Mouse (Mus musculus) liver, embryonic 11.5 days (tissue): Measurements from ENCODE around the gene Zfp867. TPM values are rescaled to one million over a fixed set of nuclear protein-coding genes. Genes with fewer than 3 reads are reported as not detected.
A peak's percentile ranks its signal among the peaks of the same experiment; 100 is the strongest.

Experiments
- ATAC-seq: fragments of 200-750 bp; cut with Nextera tagmentation; replicated peaks from 2 replicates; pipeline ENCODE4 v1.8.0; 2017; ENCODE audit warnings: moderate number of reproducible peaks, mild to moderate bottlenecking, moderate TSS enrichment, moderate library complexity; ENCODE audit not compliant: low FRiP score
- DNase-seq: peaks from one replicate; pipeline ENCODE4 v3.0.0-alpha.2; 2017; ENCODE audit warnings: low spot score
- H3K27ac ChIP-seq: fragments of 300-500 bp; sonication (generic); 2 replicates; pipeline ENCODE4 v1.5.1; 2014; ENCODE audit warnings: mild to moderate bottlenecking, low read depth, low read length, control low read depth
- H3K27me3 ChIP-seq: fragments of 300-500 bp; sonication (generic); replicated peaks from 2 replicates; pipeline ENCODE4 v1.6.1; 2014; ENCODE audit warnings: low read length, mixed read lengths; ENCODE audit not compliant: control insufficient read depth, insufficient read depth
- H3K36me3 ChIP-seq: fragments of 300-500 bp; sonication (generic); 2 replicates; pipeline ENCODE4 v1.6.1; 2014; ENCODE audit warnings: mild to moderate bottlenecking, low read length, moderate library complexity, mixed read lengths; ENCODE audit not compliant: control insufficient read depth, insufficient read depth
- H3K4me1 ChIP-seq: fragments of 300-500 bp; sonication (generic); replicated peaks from 2 replicates; pipeline ENCODE4 v1.6.1; 2014; ENCODE audit warnings: low read length, mixed read lengths; ENCODE audit not compliant: control insufficient read depth, insufficient read depth
- H3K4me2 ChIP-seq: fragments of 300-500 bp; sonication (generic); 2 replicates; pipeline ENCODE4 v1.6.1; 2014; ENCODE audit warnings: mild to moderate bottlenecking, control low read depth, moderate library complexity
- H3K4me3 ChIP-seq: fragments of 300-500 bp; sonication (generic); 2 replicates; pipeline ENCODE4 v1.5.1; 2014; ENCODE audit warnings: low read depth, low read length, control low read depth
- H3K9ac ChIP-seq: fragments of 300-500 bp; sonication (generic); 2 replicates; pipeline ENCODE4 v1.6.1; 2014; ENCODE audit warnings: low read depth, low read length, control low read depth
- H3K9me3 ChIP-seq: fragments of 300-500 bp; sonication (generic); 2 replicates; pipeline ENCODE4 v1.6.1; 2016; ENCODE audit warnings: low read length, inconsistent platforms, mixed read lengths; ENCODE audit not compliant: control insufficient read depth
- WGBS: fragments of 180-500 bp; shearing (Covaris S2); extraction: QIAGEN DNeasy Blood & Tissue Kit; methylation state at CpG from one replicate; pipeline ENCODE4 v1.1.7; 2014; 5-methylcytosine and 5-hydroxymethylcytosine counted together
- polyA plus RNA-seq: library from polyadenylated mRNA; unstranded; fragments of >200 nt; fragmentation: Nextera tagmentation; extraction: Ambion mirVana; gene quantifications from 2 replicates; pipeline ENCODE4 v1.2.1, GENCODE M21; 2014

Zfp867 gene
- polyA plus RNA-seq, 1 experiment from 2014 or later = 3.6 TPM

DNA sequence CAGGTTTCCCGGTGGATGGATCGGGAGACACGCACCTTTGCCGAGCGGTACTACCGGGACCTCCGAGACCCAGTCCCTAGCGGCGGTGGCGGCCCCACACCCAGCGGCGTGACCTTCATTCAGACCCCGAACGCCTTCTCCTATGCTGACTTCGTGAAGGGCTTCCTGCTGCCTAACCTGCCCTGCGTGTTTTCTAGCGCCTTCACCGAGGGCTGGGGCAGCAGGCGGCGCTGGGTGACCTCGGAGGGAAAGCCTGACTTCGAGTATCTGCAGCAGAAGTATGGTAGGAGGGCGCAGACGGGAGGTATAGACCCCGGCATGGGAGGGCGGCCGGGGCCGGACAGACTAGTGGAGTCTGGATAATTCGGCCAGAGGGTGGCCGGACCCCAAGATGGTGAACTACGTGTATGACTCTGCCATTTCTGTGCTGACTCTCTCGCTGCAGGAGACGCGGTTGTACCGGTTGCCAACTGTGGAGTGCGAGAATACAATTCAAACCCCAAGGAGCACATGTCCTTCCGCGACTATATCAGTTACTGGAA, 22.0 kb downstream of the Zfp867 start:
- peak overlapping the region; percentile 96 for H3K4me2 ChIP-seq
- WGBS = under 1% methylated on average over 38 of the region's 38 CpGs
- H3K4me1 ChIP-seq = peaks cover 17% of the 10 kb centered on the region
- peak overlapping the region; percentile 92 for H3K9ac ChIP-seq
- ATAC-seq (peak; percentile 69), DNase-seq (no peak)
- no peaks in the 10 kb centered on the region for H3K27me3 ChIP-seq
- H3K27ac ChIP-seq = peak overlapping the region; percentile 71
- H3K36me3 ChIP-seq = peaks cover 22% of the 10 kb centered on the region
- H3K4me3 ChIP-seq = peak overlapping the region; percentile 92
- H3K9me3 ChIP-seq = no peaks in the 10 kb centered on the region

DNA sequence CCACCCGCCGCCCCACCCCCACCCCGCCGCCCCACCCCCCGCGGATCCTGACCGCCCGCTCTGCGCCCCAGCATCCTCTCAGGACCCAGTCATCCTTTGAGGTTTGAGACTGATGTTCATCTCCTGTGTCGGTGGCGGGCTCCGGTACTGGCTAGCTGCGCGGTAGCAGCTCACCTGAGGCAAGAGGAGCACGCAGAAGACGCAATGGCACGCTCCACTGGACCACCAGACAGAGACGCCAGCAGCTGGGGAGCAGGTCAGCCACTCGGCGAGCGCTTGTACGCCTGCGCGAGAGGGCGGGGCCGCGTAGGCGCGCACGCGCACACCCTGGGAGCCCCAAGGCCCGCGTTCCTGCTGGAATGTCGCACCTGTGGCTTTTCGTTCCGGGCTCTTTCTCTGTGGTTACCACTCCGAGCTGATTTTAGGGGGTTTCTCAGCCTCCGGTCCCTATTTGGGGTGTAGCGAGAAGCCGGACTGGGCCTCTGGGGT, 22.5 kb downstream of the Zfp867 start, which contains the start of gene Jmjd4:
Gene Jmjd4, plus strand, starts transcription at position 305 of the 489 bp plus-strand sequence.
- H3K9ac ChIP-seq = peak within 1 kb of the TSS; percentile 92
- WGBS = under 1% methylated on average over 34 of the region's 40 CpGs
- H3K4me2 ChIP-seq = peak within 1 kb of the TSS; percentile 96
- peak within 1 kb of the TSS; percentile 92 for H3K4me3 ChIP-seq
- peak within 1 kb of the TSS; percentile 71 for H3K27ac ChIP-seq
- H3K4me1 ChIP-seq = peaks cover 17% of the 10 kb centered on the region
- H3K36me3 ChIP-seq = peaks cover 17% of the 10 kb centered on the region
- H3K27me3 ChIP-seq = no peaks in the 10 kb centered on the region
- peak; percentile 91 for DNase-seq
- no peaks in the 10 kb centered on the region for H3K9me3 ChIP-seq
- peak; percentile 95 for ATAC-seq

DNA sequence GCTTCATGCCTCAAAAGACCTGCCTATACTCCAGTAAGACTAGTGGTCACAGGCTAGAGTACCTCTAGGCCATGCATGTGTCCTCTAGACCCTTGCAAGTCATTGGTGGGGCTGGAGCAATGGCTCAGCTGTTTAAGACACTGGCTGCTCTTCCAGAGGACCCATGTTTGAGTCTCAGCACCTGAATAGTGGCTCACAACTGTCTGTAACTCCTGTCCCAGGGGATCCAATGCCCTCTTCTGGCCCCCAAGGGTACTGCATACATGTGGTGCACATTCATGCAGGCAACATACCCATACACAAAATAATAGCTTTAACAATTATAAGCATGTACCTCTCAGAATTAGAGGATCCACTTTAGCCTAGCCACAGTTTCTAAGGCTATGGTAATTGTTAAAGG, 29.2 kb downstream of the Zfp867 start:
- Histone ChIP-seq H3K9me3 (no peaks in the 10 kb centered on the region), H3K36me3 (no peaks in the 10 kb centered on the region; the same call in 1 of the 2 replicates), H3K4me3 (no peak overlapping the region), H3K27me3 (no peaks in the 10 kb centered on the region), H3K4me1 (no peaks in the 10 kb centered on the region; the same call in 1 of the 2 replicates), H3K4me2 (no peak overlapping the region), H3K9ac (no peak overlapping the region), H3K27ac (no peak overlapping the region)
- DNase-seq (no peak), ATAC-seq (no peak)

DNA sequence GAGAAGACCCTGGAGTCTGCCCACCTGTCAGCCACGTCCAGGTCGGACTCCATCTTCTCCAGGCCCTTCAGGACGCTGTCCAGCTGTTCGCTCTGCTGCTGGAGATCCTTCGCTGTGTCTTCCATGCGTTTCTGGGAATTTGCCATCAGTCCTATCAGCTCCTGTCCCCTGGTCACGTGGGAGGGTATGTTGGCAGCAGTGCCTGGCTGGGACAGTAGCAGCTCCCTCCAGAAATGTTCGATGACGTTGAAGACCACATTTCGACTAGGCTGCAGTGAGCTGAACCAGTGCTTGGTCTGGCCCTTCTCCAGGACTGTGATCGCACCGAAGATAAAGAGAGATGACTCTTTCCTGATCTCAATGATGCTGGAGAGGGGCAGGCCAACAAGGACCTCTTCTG, 34.3 kb downstream of the Zfp867 start:
- no peak for ATAC-seq
- DNase-seq = no peak
- H3K9ac ChIP-seq = no peak overlapping the region
- H3K27ac ChIP-seq = no peak overlapping the region
- no peak overlapping the region for H3K4me2 ChIP-seq
- H3K4me1 ChIP-seq = no peaks in the 10 kb centered on the region
- no peaks in the 10 kb centered on the region for H3K27me3 ChIP-seq
- WGBS = 92% methylated on average over 12 of the region's 12 CpGs
- no peak overlapping the region for H3K4me3 ChIP-seq
- no peaks in the 10 kb centered on the region for H3K9me3 ChIP-seq
- peaks cover 10% of the 10 kb centered on the region; the same call in 1 of the 2 replicates for H3K36me3 ChIP-seq

DNA sequence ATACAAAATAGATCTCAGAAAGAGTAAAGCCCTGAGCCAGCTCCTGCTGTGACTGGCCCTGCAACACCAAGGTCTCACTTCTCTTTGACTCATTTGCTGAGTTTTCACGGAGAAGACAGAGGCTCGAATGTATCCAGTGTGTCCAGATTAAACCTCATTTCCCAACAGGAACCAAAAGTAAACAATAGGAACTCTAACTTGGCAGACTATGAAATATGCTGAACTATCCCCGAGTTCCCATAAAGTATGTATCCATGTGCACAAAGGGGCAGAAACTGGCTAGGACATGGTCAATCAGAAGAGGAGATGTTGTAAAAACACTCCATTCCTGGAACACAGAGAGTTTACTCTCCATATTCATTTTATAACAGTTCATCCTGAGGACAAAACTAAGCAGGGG, 40.0 kb downstream of the Zfp867 start:
- DNase-seq (no peak), ATAC-seq (no peak)
- Histone ChIP-seq H3K9me3 (no peaks in the 10 kb centered on the region), H3K27ac (no peak overlapping the region), H3K4me1 (no peaks in the 10 kb centered on the region), H3K4me2 (no peak overlapping the region), H3K36me3 (peaks cover 13% of the 10 kb centered on the region; the same call in 1 of the 2 replicates), H3K9ac (no peak overlapping the region), H3K27me3 (no peaks in the 10 kb centered on the region), H3K4me3 (no peak overlapping the region)
- WGBS = 68% methylated on average over 3 of the region's 3 CpGs

DNA sequence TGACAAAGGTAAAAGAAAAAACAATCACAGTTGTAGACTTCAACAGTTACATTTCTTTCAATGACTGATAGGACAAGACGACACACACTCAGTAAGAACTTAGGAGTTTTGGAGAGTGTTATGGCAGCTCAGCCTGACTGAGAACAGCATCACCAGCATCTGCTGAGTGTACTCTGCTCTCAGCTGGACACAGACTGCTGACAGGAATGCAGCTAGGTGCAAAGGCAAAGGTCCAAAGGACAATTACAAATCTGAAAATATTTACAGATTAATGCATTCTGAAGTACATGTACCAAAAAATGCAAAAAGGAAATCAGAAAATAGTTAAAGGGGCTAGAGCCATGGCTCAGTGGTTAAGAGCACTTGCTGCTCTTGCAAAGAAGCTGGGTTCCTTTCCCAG, 42.3 kb downstream of the Zfp867 start:
- DNase-seq = no peak
- no peak overlapping the region for H3K4me2 ChIP-seq
- H3K27me3 ChIP-seq = no peaks in the 10 kb centered on the region
- H3K9ac ChIP-seq = no peak overlapping the region
- no peak overlapping the region for H3K27ac ChIP-seq
- no peaks in the 10 kb centered on the region for H3K4me1 ChIP-seq
- WGBS = 77% methylated on average over 1 of the region's 1 CpGs
- no peak for ATAC-seq
- no peak overlapping the region for H3K4me3 ChIP-seq
- H3K9me3 ChIP-seq = no peaks in the 10 kb centered on the region
- H3K36me3 ChIP-seq = peaks cover 7% of the 10 kb centered on the region; the same call in 1 of the 2 replicates

DNA sequence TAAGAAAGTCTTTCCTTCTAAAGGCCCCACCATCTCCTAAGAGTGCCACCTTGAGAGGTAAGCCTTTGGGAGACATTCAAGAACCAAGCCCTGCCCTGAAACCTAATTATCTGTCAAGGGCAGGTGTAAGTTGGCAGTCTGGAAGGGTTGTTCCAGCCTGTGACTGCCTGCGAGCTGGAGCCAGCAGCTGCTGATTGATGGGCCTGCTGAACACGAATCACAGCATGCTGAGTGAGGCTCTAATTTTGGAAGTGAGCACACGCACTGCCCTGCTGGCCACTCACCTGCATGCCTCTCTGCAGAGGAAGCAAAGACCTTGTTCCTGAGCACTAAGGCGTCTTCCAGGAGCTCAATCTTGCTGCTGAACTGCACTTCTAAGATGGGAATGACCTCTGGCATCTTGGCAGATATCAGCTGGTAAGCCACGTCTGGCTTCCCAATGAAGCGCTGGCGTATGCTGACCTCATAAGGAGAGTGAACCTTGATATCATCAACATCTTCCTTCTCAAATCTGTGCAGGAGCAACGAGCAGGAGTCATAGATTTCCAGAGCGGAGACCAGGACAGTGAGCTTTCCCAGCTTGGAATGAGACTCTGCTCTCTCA, 44.1 kb downstream of the Zfp867 start:
- H3K4me1 ChIP-seq = no peaks in the 10 kb centered on the region
- WGBS = 80% methylated on average over 9 of the region's 9 CpGs
- no peak overlapping the region for H3K4me2 ChIP-seq
- H3K36me3 ChIP-seq = peaks cover 7% of the 10 kb centered on the region; the same call in 1 of the 2 replicates
- no peak overlapping the region for H3K9ac ChIP-seq
- H3K4me3 ChIP-seq = no peak overlapping the region
- ATAC-seq (no peak), DNase-seq (no peak)
- H3K9me3 ChIP-seq = no peaks in the 10 kb centered on the region
- no peaks in the 10 kb centered on the region for H3K27me3 ChIP-seq
- H3K27ac ChIP-seq = no peak overlapping the region

DNA sequence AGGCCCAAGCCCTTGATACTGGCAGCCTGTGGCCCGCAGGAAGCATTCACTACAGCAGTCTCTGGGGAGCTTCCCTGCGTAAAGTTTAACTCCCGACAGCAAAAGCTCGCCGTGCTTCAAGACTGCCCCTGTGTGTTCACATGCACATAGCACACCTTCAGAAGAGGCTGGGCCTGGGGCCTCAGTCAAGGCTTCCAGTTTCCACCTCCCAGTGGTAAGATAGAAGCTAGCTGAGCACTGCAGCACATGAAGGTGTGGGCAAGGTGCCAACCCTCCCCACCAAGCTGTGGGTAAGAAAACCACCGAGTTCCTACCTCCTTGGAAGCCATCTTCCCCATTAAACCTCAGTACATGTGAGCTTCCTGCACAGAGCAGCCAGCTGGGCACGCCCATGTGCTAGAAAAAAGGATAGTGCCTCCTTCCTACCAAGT, 46.6 kb downstream of the Zfp867 start:
- ATAC-seq (no peak), DNase-seq (no peak)
- Histone ChIP-seq H3K27me3 (no peaks in the 10 kb centered on the region), H3K27ac (no peak overlapping the region), H3K36me3 (peaks cover 9% of the 10 kb centered on the region; the same call in 1 of the 2 replicates), H3K4me2 (no peak overlapping the region), H3K4me3 (no peak overlapping the region), H3K9ac (no peak overlapping the region), H3K9me3 (no peaks in the 10 kb centered on the region), H3K4me1 (no peaks in the 10 kb centered on the region; the same call in 1 of the 2 replicates)
- WGBS = 60% methylated on average over 7 of the region's 7 CpGs
